In the genomic region with DNA sequence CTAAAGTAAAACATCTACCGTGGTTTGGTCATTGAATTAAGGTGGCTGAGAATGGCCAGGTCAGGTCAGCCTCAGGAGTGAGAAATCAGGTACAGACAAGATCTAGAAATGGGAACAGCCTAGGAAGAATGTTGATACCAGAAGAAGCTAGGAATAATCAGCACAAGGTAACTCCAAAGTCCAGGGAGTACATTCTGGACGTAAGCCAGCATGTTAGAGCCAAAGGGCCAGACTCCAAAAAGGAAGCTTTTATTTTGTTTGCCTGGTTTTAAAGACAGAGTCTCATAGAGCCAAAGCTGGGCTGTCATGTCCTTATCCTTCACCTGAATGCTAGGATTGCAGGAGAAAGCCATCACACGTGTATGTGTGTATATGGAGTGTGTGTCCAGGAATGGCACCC, we compare ENCODE assay signal across 26 mouse cellular contexts. TPM values are rescaled to one million over a fixed set of nuclear protein-coding genes. Genes with fewer than 3 reads are reported as not detected.
DNase-seq lines count a peak whose midpoint lies in the region; ATAC-seq and TF ChIP-seq lines count a peak whose summit lies in the region.
"Had no signal": no experiment of that assay in that cellular context is flagged by ENCODE, and none has a peak within 500 bp of the region (broad histone marks: within the 10 kb centered on the region; RNA-seq: fewer than 3 reads in every experiment).

No protein-coding gene starts in this region.

- H3K4me3 ChIP-seq in intestine, embryonic 16.5 days (ENCODE audit: low read length): no peak overlapping the region
- no peak overlapping the region for H3K4me3 ChIP-seq in intestine, embryonic 15.5 days (replicated peaks)
- H3K4me3 ChIP-seq in liver, adult 2 months (ENCODE audit: insufficient read depth, low read depth, low read length): no peak overlapping the region
- H3K4me3 ChIP-seq in small intestine, adult 2 months (ENCODE audit: low read depth, low read length): no peak overlapping the region
- H3K4me3 ChIP-seq: embryonic facial prominence, embryonic 10.5 days; embryonic facial prominence, embryonic 15.5 days; forebrain, embryonic 12.5 days; hindbrain, embryonic 13.5 days; neural tube, embryonic 15.5 days had no signal

- H3K27ac ChIP-seq in intestine, embryonic 16.5 days (ENCODE audit: low read length): no peak overlapping the region
- H3K27ac ChIP-seq in intestine, embryonic 15.5 days: no peak overlapping the region
- H3K27ac ChIP-seq in liver, adult 2 months (replicated peaks; ENCODE audit: insufficient read depth, low read depth, low read length): 0 out of 2 replicates have a peak overlapping the region, but pooled peaks have one; percentile 12
- H3K27ac ChIP-seq in small intestine, adult 2 months (ENCODE audit: insufficient read depth, low read depth, low read length): peak overlapping the region; percentile 62; the same call in 1 of the 2 replicates
- H3K27ac ChIP-seq: embryonic facial prominence, embryonic 10.5 days; embryonic facial prominence, embryonic 15.5 days; forebrain, embryonic 12.5 days; hindbrain, embryonic 13.5 days; kidney, postnatal 0 days; neural tube, embryonic 15.5 days had no signal

- WGBS in intestine, embryonic 16.5 days: 58% methylated on average over 3 of the region's 3 CpGs
- WGBS in intestine, embryonic 15.5 days: 66% methylated on average over 3 of the region's 3 CpGs
- WGBS in liver, adult 2 months: 16% methylated on average over 3 of the region's 3 CpGs
- 28% methylated on average over 3 of the region's 3 CpGs for WGBS in small intestine, adult 2 months

- no peak for TF ChIP-seq POLR2A in liver, adult 2 months (IDR thresholded peaks at IDR 0.05; ENCODE audit: extremely low read depth, insufficient read depth, low read length)
- TF ChIP-seq POLR2A in small intestine, adult 2 months (IDR thresholded peaks at IDR 0.05; ENCODE audit: low read depth, low read length): no peak

- TF ChIP-seq CTCF in liver, adult 2 months (IDR thresholded peaks at IDR 0.05; ENCODE audit: low read depth, low read length): no peak
- no peak for TF ChIP-seq CTCF in small intestine, adult 2 months (IDR thresholded peaks at IDR 0.05; ENCODE audit: extremely low read depth, insufficient read length, insufficient replicate concordance, low read depth, low read length)

- peak; percentile 74 for DNase-seq in liver, adult 2 months (ENCODE audit: extremely low read depth, low read depth, low spot score)
- no peak for DNase-seq in liver
- peak; percentile 10 for DNase-seq in kidney, postnatal 10 days
- DNase-seq in left cerebral cortex, postnatal 4 days: no peak
- DNase-seq: adrenal gland, adult 8-10 months; cerebellum, adult 8-10 months; cerebellum, postnatal 25 days; forebrain, postnatal 0 days; gastrocnemius, postnatal 10 days; heart, postnatal 4 days; layer of hippocampus, postnatal 36 days; midbrain, embryonic 14.5 days; right cerebral cortex, postnatal 25 days; spleen, adult 18-20 months; thymus, postnatal 14 days had no signal

- intact Hi-C loops in left cerebral cortex, postnatal 4 days (cut with DNase I): no loop called here

- H3K79me2 ChIP-seq in liver, adult 2 months (ENCODE audit: control insufficient read depth, insufficient read depth, low read length): no peaks in the 10 kb centered on the region

- no peak overlapping the region for H3K9ac ChIP-seq in intestine, embryonic 16.5 days (ENCODE audit: low read depth, low read length)
- no peak overlapping the region for H3K9ac ChIP-seq in intestine, embryonic 15.5 days
- H3K9ac ChIP-seq in liver, adult 2 months (ENCODE audit: low read depth, low read length): no peak overlapping the region
- H3K9ac ChIP-seq: embryonic facial prominence, embryonic 15.5 days; forebrain, embryonic 12.5 days; forebrain, postnatal 0 days; hindbrain, embryonic 13.5 days; neural tube, embryonic 15.5 days had no signal

- no peaks in the 10 kb centered on the region for H3K36me3 ChIP-seq in intestine, embryonic 16.5 days (ENCODE audit: control insufficient read depth, insufficient read depth, low read length)
- no peaks in the 10 kb centered on the region for H3K36me3 ChIP-seq in intestine, embryonic 15.5 days
- H3K36me3 ChIP-seq in liver, adult 2 months (ENCODE audit: control insufficient read depth, insufficient read depth, low read length): no peaks in the 10 kb centered on the region
- no peaks in the 10 kb centered on the region for H3K36me3 ChIP-seq in small intestine, adult 2 months (ENCODE audit: control insufficient read depth, insufficient read depth, low read length)
- H3K36me3 ChIP-seq: embryonic facial prominence, embryonic 10.5 days; embryonic facial prominence, embryonic 15.5 days; forebrain, embryonic 12.5 days; hindbrain, embryonic 13.5 days; neural tube, embryonic 15.5 days had no signal

- no peaks in the 10 kb centered on the region for H3K9me3 ChIP-seq in intestine, embryonic 16.5 days (ENCODE audit: control insufficient read depth, low read length)
- no peaks in the 10 kb centered on the region for H3K9me3 ChIP-seq in intestine, embryonic 15.5 days
- H3K9me3 ChIP-seq: embryonic facial prominence, embryonic 10.5 days; embryonic facial prominence, embryonic 15.5 days; forebrain, embryonic 12.5 days; hindbrain, embryonic 13.5 days; neural tube, embryonic 15.5 days had no signal

- no peaks in the 10 kb centered on the region for H3K4me1 ChIP-seq in intestine, embryonic 16.5 days (ENCODE audit: control insufficient read depth, insufficient read depth, low read length)
- H3K4me1 ChIP-seq in intestine, embryonic 15.5 days (replicated peaks): no peaks in the 10 kb centered on the region
- H3K4me1 ChIP-seq in liver, adult 2 months (ENCODE audit: control insufficient read depth, insufficient read depth, low read length): peaks cover 4% of the 10 kb centered on the region; the same call in 1 of the 2 replicates
- peaks cover 7% of the 10 kb centered on the region; the same call in 1 of the 2 replicates for H3K4me1 ChIP-seq in small intestine, adult 2 months (ENCODE audit: control insufficient read depth, insufficient read depth, insufficient read length, low read length)
- H3K4me1 ChIP-seq: embryonic facial prominence, embryonic 10.5 days; embryonic facial prominence, embryonic 15.5 days; forebrain, embryonic 12.5 days; hindbrain, embryonic 13.5 days; neural tube, embryonic 15.5 days had no signal

- no peak overlapping the region for H3K4me2 ChIP-seq in intestine, embryonic 16.5 days (ENCODE audit: low read depth, low read length)
- no peak overlapping the region for H3K4me2 ChIP-seq in intestine, embryonic 15.5 days (replicated peaks)
- H3K4me2 ChIP-seq: embryonic facial prominence, embryonic 15.5 days; forebrain, embryonic 12.5 days; heart, embryonic 11.5 days; hindbrain, embryonic 13.5 days; liver, embryonic 11.5 days; neural tube, embryonic 15.5 days had no signal

- ATAC-seq in intestine, embryonic 16.5 days: peak; percentile 44; the same call in 1 of the 2 replicates
- no peak for ATAC-seq in intestine, embryonic 15.5 days
- ATAC-seq: forebrain, postnatal 0 days had no signal

- no peaks in the 10 kb centered on the region for H3K27me3 ChIP-seq in intestine, embryonic 16.5 days (replicated peaks; ENCODE audit: control insufficient read depth, insufficient read depth, low read length)
- no peaks in the 10 kb centered on the region; the same call in 1 of the 2 replicates for H3K27me3 ChIP-seq in intestine, embryonic 15.5 days (replicated peaks)
- H3K27me3 ChIP-seq in liver, adult 2 months (ENCODE audit: control insufficient read depth, insufficient read depth, low read length): no peaks in the 10 kb centered on the region
- no peaks in the 10 kb centered on the region for H3K27me3 ChIP-seq in small intestine, adult 2 months (ENCODE audit: control insufficient read depth, insufficient read depth, low read length)
- H3K27me3 ChIP-seq: embryonic facial prominence, embryonic 15.5 days had no signal

RNA-seq across cellular contexts. Expression of a gene that starts 6.3 kb away (rescaled TPM):
- polyA plus RNA-seq in intestine, embryonic 16.5 days (2015; fragmentation: Nextera tagmentation; extraction: Ambion mirVana): 17.3 and 19.7 TPM in 2 replicates
- polyA plus RNA-seq in intestine, embryonic 15.5 days (2015; fragmentation: Nextera tagmentation; extraction: Ambion mirVana): 20.8 and 21.3 TPM in 2 replicates
- 30.7 and 32.4 TPM in 2 replicates for total RNA-seq in liver, adult 2 months (2014; rRNA removed)
- 10.6 and 12.3 TPM in 2 replicates for polyA plus RNA-seq in liver, adult 2 months (2012; rRNA removed)
- 1.7 and 3.4 TPM in 2 replicates for polyA plus RNA-seq in small intestine, adult 2 months (2012; rRNA removed)
- total RNA-seq in left cerebral cortex, postnatal 4 days (2021): 10 to 100 TPM; 64.9 to 68.6 TPM

Comparison
In these comparisons a context has a peak if more than half of its experiments do, and no peak if none do; other contexts are left out.
1. DNase-seq: peak in liver, adult 2 months (single experiment) and kidney, postnatal 10 days (single experiment); none in liver (single experiment) and left cerebral cortex, postnatal 4 days (single experiment).
2. H3K27ac ChIP-seq: peak in liver, adult 2 months (single experiment) and small intestine, adult 2 months (single experiment); none in intestine, embryonic 16.5 days (single experiment) and intestine, embryonic 15.5 days (single experiment).